8 mouse cellular contexts compared by ENCODE assay signal in genomic region chr10:53812597-53813243, GRCm38 (mm10).
DNase-seq lines count a peak whose midpoint lies in the region; ATAC-seq and TF ChIP-seq lines count a peak whose summit lies in the region.

No protein-coding gene starts in this region.

- peak; percentile 21; the same call in 1 of the 2 replicates for TF ChIP-seq CTCF in lung, adult 2 months (IDR thresholded peaks at IDR 0.05; ENCODE audit: insufficient read depth, low read length)

- no peak for TF ChIP-seq POLR2A in lung, adult 2 months (IDR thresholded peaks at IDR 0.05; ENCODE audit: borderline replicate concordance, extremely low read depth, low read depth, low read length)

- H3K4me3 ChIP-seq in lung, adult 2 months (replicated peaks; ENCODE audit: extremely low read depth, low read depth, low read length): no peak overlapping the region
- H3K4me3 ChIP-seq in forebrain, embryonic 16.5 days (replicated peaks; ENCODE audit: low read length): no peak overlapping the region

- no peaks in the 10 kb centered on the region for H3K9me3 ChIP-seq in forebrain, embryonic 16.5 days (ENCODE audit: control insufficient read depth, low read length)

- no peaks in the 10 kb centered on the region for H3K36me3 ChIP-seq in forebrain, embryonic 16.5 days (ENCODE audit: control insufficient read depth, insufficient read depth)

- no peak overlapping the region for H3K9ac ChIP-seq in forebrain, embryonic 16.5 days (replicated peaks; ENCODE audit: low read depth, low read length)

- no peaks in the 10 kb centered on the region for H3K4me1 ChIP-seq in lung, adult 2 months (ENCODE audit: control insufficient read depth, insufficient read depth, low read length)
- H3K4me1 ChIP-seq in forebrain, embryonic 16.5 days (replicated peaks; ENCODE audit: control insufficient read depth, insufficient read depth, low read length): no peaks in the 10 kb centered on the region

- 0 out of 2 replicates have a peak overlapping the region, but pooled peaks have one; percentile 20 for H3K4me2 ChIP-seq in forebrain, embryonic 16.5 days (ENCODE audit: low read length)

- peak; percentile 77 for DNase-seq in cerebellum, adult 9-10 months
- no peak for DNase-seq in cerebellum, adult 11-12 months
- no peak for DNase-seq in lung, adult 2 months
- DNase-seq in lung, postnatal 4 days: no peak
- DNase-seq in skeletal muscle tissue, adult 2 months (ENCODE audit: low read depth, low spot score): peak; percentile 28
- no peak for DNase-seq in kidney, postnatal 14 days

- WGBS in lung, adult 2 months: 17% methylated on average over 7 of the region's 7 CpGs
- WGBS in forebrain, embryonic 16.5 days: 24% methylated on average over 7 of the region's 7 CpGs

- no peak overlapping the region for H3K27ac ChIP-seq in forebrain, embryonic 16.5 days (ENCODE audit: low read length)

- no peaks in the 10 kb centered on the region for H3K27me3 ChIP-seq in forebrain, embryonic 16.5 days (replicated peaks; ENCODE audit: control insufficient read depth, insufficient read depth, low read length)

- peak; percentile 54; the same call in 1 of the 2 replicates for ATAC-seq in forebrain, embryonic 16.5 days
- no peak for ATAC-seq in erythroblast, adult 5-6 weeks (replicated peaks; ENCODE audit: low FRiP score, poor library complexity, severe bottlenecking)

Comparison
In these comparisons a context has a peak if more than half of its experiments do, and no peak if none do; other contexts are left out.
1. DNase-seq: peak in cerebellum, adult 9-10 months (single experiment) and skeletal muscle tissue, adult 2 months (single experiment); none in cerebellum, adult 11-12 months (single experiment), lung, adult 2 months (single experiment), lung, postnatal 4 days (0 of 2) and kidney, postnatal 14 days (single experiment).